In genomic region chr19:45446631-45447030, GRCm38 (mm10) we compare ENCODE assay signal across 13 mouse cellular contexts.
DNase-seq lines count a peak whose midpoint lies in the region; ATAC-seq and TF ChIP-seq lines count a peak whose summit lies in the region.
"Had no signal": no experiment of that assay in that cellular context is flagged by ENCODE, and none has a peak within 500 bp of the region (broad histone marks: within the 10 kb centered on the region; RNA-seq: fewer than 3 reads in every experiment).

No protein-coding gene starts in this region.

- 38% methylated on average over 7 of the region's 7 CpGs for WGBS in lung, embryonic 14.5 days
- WGBS in neural tube, embryonic 12.5 days, result 33% methylated on average over 7 of the region's 7 CpGs
- 76% methylated on average over 7 of the region's 7 CpGs for WGBS in embryonic facial prominence, embryonic 10.5 days

- no peaks in the 10 kb centered on the region for H3K9me3 ChIP-seq in lung, embryonic 14.5 days (ENCODE audit: low read depth, low read length)
- 0 out of 2 replicates have a peak, but pooled peaks cover 3% of the 10 kb centered on the region for H3K9me3 ChIP-seq in erythroblast, embryonic 14.5 days (ENCODE audit: control insufficient read depth, low read length)
- H3K9me3 ChIP-seq in neural tube, embryonic 12.5 days, result no peaks in the 10 kb centered on the region
- no peaks in the 10 kb centered on the region for H3K9me3 ChIP-seq in embryonic facial prominence, embryonic 10.5 days
- H3K9me3 ChIP-seq: lung, embryonic 15.5 days had no signal

- H3K4me3 ChIP-seq in lung, embryonic 14.5 days (ENCODE audit: low read depth, low read length), result peak overlapping the region; percentile 6; the same call in 1 of the 2 replicates
- H3K4me3 ChIP-seq in erythroblast, embryonic 14.5 days (replicated peaks), result peak overlapping the region; percentile 82
- H3K4me3 ChIP-seq in neural tube, embryonic 12.5 days, result no peak overlapping the region
- no peak overlapping the region for H3K4me3 ChIP-seq in embryonic facial prominence, embryonic 10.5 days
- H3K4me3 ChIP-seq: lung, embryonic 15.5 days had no signal

- no peak overlapping the region for H3K9ac ChIP-seq in lung, embryonic 14.5 days
- H3K9ac ChIP-seq in neural tube, embryonic 12.5 days, result no peak overlapping the region
- H3K9ac ChIP-seq: lung, embryonic 15.5 days had no signal

- TF ChIP-seq CTCF in lung, embryonic 14.5 days (IDR thresholded peaks at IDR 0.05; ENCODE audit: low read depth), result no peak

- H3K27ac ChIP-seq in lung, embryonic 14.5 days (ENCODE audit: low read depth), result no peak overlapping the region
- H3K27ac ChIP-seq in neural tube, embryonic 12.5 days, result no peak overlapping the region
- no peak overlapping the region for H3K27ac ChIP-seq in embryonic facial prominence, embryonic 10.5 days (replicated peaks)
- H3K27ac ChIP-seq: kidney, postnatal 0 days; lung, embryonic 15.5 days had no signal

- no peak for ATAC-seq in lung, embryonic 14.5 days (ENCODE audit: insufficient read depth)
- ATAC-seq in neural tube, embryonic 12.5 days (ENCODE audit: low FRiP score, low read depth), result peak; percentile 72
- no peak for ATAC-seq in frontal cortex, adult (ENCODE audit: low TSS enrichment)

- DNase-seq in lung, embryonic 14.5 days, result no peak
- no peak for DNase-seq in lung, postnatal 36 days
- DNase-seq in liver, result peak; percentile 34
- no peak for DNase-seq in embryonic facial prominence, embryonic 10.5 days (ENCODE audit: low spot score)
- no peak for DNase-seq in kidney, postnatal 14 days
- DNase-seq: cerebellum, adult 9-10 months; gastrocnemius, postnatal 36 days; thymus, postnatal 4 days had no signal

- H3K36me3 ChIP-seq in lung, embryonic 14.5 days (ENCODE audit: insufficient read depth), result no peaks in the 10 kb centered on the region
- H3K36me3 ChIP-seq in erythroblast, embryonic 14.5 days (ENCODE audit: control insufficient read depth), result peaks cover 51% of the 10 kb centered on the region
- no peaks in the 10 kb centered on the region for H3K36me3 ChIP-seq in neural tube, embryonic 12.5 days
- H3K36me3 ChIP-seq in embryonic facial prominence, embryonic 10.5 days (replicated peaks), result no peaks in the 10 kb centered on the region
- H3K36me3 ChIP-seq: lung, embryonic 15.5 days had no signal

- H3K4me2 ChIP-seq in lung, embryonic 14.5 days, result no peak overlapping the region
- H3K4me2 ChIP-seq in neural tube, embryonic 12.5 days (replicated peaks), result no peak overlapping the region
- H3K4me2 ChIP-seq: lung, embryonic 15.5 days had no signal

- H3K4me1 ChIP-seq in lung, embryonic 14.5 days (ENCODE audit: insufficient read depth), result no peaks in the 10 kb centered on the region
- peaks cover 76% of the 10 kb centered on the region for H3K4me1 ChIP-seq in erythroblast, embryonic 14.5 days (ENCODE audit: control insufficient read depth)
- peaks cover 20% of the 10 kb centered on the region for H3K4me1 ChIP-seq in neural tube, embryonic 12.5 days
- peaks cover 4% of the 10 kb centered on the region for H3K4me1 ChIP-seq in embryonic facial prominence, embryonic 10.5 days

- no peaks in the 10 kb centered on the region for H3K27me3 ChIP-seq in lung, embryonic 14.5 days (ENCODE audit: insufficient read depth, low read length)
- no peaks in the 10 kb centered on the region for H3K27me3 ChIP-seq in erythroblast, embryonic 14.5 days (ENCODE audit: control insufficient read depth)
- 0 out of 2 replicates have a peak, but pooled peaks cover 2% of the 10 kb centered on the region for H3K27me3 ChIP-seq in neural tube, embryonic 12.5 days (replicated peaks)
- peaks cover 10% of the 10 kb centered on the region for H3K27me3 ChIP-seq in embryonic facial prominence, embryonic 10.5 days (replicated peaks; ENCODE audit: low read depth, poor library complexity, severe bottlenecking)
- H3K27me3 ChIP-seq: lung, embryonic 15.5 days had no signal

Comparison
In these comparisons a context has a peak if more than half of its experiments do, and no peak if none do; other contexts are left out.
1. H3K4me3 ChIP-seq: peak in lung, embryonic 14.5 days (single experiment) and erythroblast, embryonic 14.5 days (single experiment); none in neural tube, embryonic 12.5 days (single experiment) and embryonic facial prominence, embryonic 10.5 days (single experiment).